Mouse (Mus musculus) spleen, postnatal 36 days (tissue): ENCODE results near the gene Dynlt1a.
A peak's percentile ranks its signal among the peaks of the same experiment; 100 is the strongest.
"Not testable (repeated sequence)": the region's sequence is repeated elsewhere in the genome, so short reads cannot be mapped to it uniquely, and the experiment has no call there.

ENCODE experiments used
- DNase-seq, 2 experiments: peaks; one replicate each; pipeline ENCODE4 v3.0.0; 2022; ENCODE audit warnings: low spot score in 2 of 2, mixed read lengths in 1 of 2

Gene Dynlt1a

DNA sequence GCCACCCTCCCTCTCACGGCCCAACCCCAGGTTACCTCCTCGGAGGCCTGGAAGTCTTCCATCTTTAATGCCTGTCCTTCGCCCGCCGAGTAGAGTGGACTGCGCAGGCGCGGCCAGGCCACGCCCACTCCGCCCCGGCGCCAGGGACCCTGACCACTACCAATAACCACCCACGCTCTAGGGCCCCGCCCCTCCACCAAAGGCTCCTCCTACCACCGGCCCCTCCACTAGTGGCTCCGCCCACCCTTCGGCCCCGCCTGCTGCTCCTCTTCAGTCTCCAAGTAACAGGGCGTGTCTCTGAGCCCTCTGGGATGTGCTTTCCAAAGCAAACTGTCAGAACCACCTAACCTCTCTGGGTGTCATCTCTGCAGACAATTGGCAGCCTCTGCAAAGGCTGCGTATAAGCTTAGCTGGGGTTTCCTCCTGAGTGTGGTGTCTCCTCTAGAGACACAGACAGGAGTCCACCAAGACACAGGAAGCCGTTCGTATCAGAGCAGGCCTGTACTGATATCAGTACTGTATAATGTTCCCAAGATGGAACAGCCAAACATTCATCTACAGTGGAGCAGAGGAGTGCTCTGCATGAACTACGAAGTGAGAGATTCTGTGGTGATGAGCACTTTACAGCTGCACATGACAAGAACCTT lies at the start of gene Dynlt1a:
Dynlt1a (minus strand) TSS at position 162 of the 647 bp plus-strand sequence.
- peak; percentile 98 to 99 for DNase-seq

DNA sequence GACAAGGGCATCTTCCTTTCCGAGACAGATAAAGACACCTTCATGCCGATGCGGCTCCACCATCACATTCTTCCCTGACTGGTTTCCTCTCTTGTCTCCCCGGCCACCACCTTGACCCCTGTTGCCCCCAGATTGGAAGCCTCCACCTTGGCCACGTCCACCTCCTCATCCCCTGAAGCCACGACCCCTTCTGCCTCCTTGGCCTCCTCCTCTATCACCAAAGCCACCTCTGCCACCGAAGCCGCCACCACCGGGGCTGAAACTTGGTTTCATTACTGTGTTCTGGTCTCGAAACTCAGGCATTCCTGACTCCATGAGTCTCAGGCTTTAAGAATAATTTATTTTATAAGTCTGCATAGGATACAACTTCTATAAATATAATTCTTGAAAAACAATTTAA lies 38.0 kb upstream of the Dynlt1a start:
- peak in 1 of 2 experiments; percentile 1 for DNase-seq

DNA sequence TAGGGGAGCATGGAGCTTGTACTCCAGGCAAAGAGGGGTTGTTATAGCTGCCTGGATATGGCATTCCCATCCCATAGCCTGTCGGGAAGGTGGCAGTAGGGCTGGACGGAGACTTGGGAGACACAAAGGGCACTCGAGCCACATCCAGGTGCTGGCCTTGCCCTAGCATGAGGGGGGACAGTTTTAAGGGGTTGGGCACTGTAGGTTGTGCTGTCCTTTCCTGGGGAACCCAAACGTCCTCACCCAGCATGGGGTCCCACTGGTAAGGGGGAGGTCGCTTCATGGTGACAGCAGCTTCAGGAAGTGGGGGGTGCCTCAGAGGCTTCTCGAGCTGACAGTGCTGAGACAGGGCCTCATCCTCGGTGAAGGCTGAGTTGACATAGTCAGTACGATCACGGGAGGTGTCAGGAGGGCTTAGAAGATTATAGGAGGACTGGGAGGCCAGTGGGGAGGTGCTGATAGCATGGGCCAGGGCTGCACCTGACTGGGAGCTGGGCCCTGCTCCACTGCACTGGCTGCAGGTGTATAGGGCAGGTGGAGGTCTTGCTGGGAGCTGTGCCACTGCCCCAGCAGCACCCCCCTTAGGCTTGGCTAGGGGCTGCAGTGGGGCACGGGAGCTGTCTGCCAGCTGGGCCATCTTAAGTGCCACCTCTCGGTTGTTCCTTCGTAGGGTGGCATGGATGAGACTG lies 25.4 kb upstream of the Dynlt1a start:
- not testable (repeated sequence) for DNase-seq

DNA sequence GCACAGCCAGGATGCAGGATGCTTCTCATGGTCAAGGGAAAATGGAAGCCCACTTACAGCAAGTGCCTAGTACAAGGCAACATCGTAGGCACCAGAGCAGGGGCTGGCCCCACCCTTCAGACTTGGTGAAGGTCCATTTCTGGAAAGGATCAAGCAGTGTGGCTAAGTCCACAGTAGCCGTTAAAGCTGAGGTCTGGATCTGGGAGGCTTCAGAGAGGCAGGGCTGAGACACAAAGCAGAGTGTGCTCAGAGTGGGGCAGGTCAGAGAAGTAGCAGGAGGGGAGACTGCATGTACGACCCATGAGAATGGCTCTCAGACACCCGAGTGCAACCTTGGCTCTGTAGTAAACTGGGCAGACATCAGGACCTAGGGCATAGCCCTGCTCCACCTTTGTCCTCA lies 11.7 kb upstream of the Dynlt1a start:
- not testable (repeated sequence) for DNase-seq

DNA sequence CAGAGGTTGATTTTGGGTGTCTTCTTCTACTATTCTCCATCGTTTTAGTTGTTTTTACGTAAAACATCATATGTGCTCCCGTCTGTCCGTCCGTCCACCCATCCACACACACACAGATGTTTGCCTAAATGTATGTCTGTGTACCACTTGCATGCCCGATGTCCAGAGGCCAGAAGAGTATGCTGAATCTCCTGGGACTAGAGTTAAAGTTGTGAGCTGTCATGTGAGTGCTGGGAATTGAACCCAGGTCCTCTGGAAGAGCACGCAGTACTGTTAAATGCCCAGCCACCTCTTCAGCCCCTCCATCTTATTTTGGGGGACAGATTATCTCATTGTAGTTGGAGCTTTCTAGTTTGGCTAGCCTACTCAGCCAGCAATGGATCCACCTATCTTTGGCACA lies 10.3 kb upstream of the Dynlt1a start:
- DNase-seq: not testable (repeated sequence)

DNA sequence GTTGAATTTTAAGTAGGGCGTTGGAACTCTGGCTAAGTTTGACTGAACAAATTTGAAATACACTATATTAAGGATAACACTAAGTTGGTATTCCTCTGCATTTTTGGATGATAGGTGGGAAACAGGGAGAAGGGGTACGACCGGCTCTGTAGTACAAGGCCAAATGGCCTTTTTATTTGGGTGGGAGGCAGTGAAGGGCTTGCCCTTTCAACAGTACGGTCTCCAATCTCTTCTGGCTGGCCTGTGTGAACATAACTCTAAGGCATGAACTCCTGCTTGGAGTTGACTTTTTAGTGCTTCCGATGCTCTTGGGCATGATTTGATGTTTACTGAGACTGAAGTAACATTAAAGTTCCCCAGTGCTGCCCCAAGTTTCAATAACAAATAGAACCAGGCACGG lies 8.2 kb upstream of the Dynlt1a start:
- DNase-seq: not testable (repeated sequence)

DNA sequence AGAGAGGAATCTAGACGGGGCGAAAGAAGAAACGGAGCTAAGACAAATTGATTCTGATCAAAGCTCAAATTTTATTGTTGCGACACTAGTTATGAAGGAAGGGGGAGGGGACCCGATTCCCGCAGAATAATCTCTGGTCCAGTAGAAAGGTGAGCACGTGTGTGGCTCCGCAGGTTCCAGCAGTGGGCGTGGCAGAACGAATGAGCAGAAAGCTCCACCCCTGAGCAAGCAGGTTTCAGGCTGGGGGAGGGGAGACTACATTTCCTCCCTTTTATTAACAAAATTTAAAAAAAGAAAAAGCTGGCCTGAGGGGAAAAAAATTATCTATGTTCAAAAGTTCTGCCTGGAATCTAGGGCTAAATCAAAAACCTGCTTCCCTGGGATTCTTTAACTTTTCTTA lies 7.7 kb upstream of the Dynlt1a start:
- not testable (repeated sequence) for DNase-seq

DNA sequence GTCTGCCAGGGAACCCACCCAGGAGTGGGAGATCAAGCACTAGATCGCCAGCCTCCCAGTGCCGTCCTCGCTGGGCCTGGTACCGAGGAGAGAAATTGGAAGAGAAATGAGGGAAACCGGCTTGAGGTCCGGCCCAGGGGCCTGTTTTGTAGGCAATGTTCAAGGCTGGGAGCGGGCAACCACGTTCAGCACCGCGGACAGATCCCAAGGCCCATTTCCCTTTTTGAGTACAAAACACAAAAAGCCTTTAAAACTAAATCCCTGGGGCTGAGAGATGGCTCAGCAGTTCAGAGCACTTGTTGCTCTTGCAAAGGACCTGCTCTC lies 4.4 kb upstream of the Dynlt1a start:
- DNase-seq: not testable (repeated sequence)

DNA sequence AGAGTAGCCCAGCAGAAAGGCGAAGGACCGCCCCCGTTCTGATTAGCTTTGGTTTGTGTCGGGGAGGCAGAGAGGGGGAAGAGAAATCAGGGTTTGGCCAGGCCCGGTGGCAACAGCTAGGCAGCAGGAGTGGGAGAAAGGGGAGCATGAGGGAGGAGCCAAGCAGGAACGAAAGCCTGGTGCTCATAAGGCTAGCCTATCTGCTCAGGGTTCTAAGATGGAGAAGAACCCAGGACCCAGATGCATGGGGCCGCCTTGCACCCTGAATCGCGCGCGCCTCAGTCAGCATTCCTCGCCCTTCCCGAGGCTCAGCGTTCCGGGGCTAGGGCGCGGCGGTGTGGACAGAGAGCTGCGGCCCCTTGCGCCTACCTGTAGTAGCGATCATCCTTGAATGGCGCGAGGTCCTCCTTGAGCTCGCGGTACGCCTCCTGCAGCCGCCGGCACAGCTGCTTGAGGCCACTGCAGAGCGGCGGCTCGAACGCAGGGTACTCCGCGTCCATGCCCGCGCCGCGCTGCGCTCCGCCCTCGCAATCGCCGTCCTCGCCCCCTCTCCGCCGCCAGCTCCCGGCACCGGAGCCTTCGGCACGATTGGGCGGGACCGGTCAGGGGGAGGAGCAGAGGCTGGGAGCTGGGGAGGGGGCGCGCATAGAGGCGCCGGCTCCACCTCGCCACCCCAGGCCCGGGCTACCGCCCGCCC lies 3.9 kb upstream of the Dynlt1a start:
- not testable (repeated sequence) for DNase-seq

DNA sequence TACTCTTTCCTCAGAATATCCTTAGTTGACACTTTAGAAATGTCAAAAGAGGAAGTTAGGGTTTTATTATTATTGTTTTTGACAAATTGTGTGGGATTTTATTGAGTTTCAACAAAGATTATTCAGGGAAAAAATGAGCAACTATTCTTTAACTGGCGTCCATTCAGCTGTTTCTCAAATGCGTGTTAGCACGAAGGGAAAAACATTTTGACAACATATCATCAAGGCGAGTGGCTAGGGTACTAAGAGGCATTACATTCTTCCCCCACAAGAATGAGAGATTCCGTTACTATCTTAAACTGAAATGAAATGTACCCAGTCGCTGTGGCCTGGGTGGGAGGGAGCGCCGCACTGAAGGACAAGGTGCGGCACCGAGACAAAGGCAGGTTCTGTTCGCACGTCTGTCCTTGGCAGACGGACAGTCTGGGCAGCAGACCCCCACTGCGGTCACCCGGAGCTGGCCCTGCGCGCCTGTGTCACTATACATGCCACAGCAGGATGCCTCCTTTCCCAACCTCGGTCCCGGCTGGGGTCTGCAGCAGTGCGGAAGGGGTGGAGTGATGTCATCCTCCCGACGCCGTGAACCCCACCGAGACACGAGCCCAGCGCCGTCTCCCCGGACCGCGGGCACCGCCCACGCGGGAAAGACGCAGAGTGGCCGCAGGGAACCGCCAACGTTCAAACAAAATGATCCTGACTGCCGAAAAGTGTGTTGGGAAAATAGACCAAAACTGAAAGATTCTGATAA lies 747 bp downstream of the Dynlt1a start:
- DNase-seq: peak; percentile 43 to 60

DNA sequence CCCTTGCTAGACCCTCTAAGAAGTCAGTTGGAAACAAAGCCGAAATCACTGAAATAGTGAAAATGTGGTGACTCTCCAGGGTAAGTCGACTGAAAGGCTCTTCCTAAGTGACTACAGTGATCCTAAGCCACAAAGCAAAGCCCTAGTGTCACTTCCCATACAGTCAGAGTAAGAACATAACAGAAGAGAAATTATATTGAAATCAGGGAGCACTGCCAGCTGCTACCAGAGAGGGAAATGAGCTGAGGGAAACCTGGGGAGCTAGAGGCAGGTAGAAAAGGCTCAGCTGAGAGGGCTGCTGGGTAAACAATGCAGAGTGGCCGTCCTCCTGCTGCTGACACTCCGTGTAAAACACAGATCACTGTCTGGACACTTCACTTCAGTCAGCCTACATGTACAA lies 1.6 kb downstream of the Dynlt1a start:
- not testable (repeated sequence) for DNase-seq

DNA sequence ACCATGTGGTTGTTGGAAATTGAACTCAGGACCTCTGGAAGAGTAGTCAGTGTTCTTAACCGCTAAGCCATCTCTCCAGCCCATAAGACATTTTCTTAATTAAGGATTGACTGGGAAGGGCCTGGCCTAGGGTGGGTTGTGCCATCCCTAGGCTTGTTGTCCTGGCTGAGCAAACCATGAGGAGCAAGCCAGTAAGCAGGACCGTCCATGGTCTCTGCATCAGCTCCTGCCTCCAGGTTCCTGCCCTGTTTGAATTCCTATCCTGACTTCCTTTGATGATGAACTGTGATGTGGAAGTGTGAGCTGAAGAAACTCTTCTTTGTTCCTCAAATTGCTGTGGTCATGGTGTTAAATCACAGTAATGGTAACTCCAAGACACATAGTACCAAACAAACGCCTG lies 2.8 kb downstream of the Dynlt1a start:
- not testable (repeated sequence) for DNase-seq

DNA sequence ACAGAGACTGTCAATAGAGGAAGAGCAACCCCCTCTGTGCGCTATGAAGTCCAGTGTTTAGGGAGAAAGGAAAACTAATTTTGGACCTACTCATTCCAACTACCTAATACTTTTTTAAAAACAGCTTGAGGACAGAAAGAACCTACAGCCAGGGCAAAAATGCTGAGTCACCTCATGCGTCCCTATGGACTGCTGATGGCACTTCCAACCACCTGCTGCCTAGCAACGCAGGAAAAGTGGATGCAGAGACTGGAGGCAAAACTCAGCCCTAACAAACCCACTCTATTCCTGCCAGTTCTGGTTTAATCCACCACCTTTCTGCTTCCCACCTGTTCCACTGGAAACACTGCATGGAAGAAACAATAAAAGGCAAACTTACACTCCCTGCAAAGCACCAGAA lies 4.5 kb downstream of the Dynlt1a start:
- DNase-seq: not testable (repeated sequence)

DNA sequence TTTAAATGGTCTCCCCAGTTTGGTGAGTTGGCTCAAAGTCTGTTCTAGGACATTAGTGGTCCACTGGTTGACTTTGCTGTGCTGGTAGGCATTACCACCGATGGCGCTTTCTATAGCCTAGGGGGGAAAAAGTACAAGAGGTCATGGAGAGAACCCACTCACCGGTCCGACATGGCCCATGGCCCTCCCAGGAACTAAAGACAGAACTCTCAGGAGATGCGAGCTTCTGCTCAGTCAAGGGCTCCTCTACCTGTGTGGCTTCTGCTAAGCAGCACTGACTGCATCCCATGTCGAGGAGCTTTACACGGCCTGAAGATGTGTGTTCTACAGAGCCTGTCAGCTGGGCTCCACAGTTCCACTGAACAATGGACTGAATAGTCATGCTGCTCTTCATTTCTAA lies 5.6 kb downstream of the Dynlt1a start:
- not testable (repeated sequence) for DNase-seq

DNA sequence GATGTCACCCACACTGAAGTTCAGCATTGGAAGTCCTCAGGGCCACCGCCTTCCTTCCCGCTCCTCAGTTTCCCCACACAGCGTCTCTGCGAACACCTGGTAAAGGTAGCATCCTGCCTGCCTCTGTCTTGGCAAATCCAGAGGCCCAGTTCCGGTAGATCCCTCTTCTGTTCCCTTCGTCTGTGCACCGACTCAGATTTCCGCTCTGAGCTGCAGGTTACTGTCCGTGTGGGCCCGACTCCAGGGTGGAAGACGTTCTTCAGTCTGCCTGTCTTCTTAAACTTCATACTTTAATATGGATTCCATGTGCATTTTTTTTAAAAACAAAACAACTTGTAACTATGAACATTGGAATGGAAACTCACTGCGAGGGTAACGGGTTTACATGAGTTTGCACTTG lies 10.8 kb downstream of the Dynlt1a start:
- DNase-seq: not testable (repeated sequence)

DNA sequence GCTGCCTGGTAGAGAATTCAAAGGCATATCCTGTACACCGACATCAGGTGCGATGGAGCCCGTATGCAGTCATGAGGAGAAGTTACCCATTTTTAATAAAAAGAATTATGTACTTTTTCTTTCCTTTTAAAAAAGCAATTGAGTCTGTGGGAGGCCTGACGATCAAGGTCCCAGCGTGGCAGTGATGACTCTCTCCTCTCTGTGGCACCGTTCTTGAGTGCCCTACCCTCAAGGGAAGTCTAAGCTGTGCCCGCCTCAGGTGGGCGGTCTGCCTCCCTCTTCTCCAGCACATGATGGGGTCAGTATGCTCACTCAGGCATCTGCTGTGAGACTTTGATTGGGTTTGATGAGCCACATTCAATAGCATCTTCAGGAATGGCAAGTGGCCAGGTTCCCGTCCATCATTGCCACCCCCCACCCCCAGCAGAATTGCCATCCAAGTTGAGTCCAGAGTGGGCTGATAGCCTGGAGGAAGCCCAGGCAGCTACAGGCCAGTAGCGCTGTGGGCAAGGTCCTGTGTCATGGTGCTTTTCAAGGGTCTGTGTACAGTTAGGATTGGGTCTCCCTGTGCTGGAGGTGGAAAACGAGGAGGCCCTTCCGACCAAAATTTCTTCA lies 11.5 kb downstream of the Dynlt1a start:
- not testable (repeated sequence) for DNase-seq

DNA sequence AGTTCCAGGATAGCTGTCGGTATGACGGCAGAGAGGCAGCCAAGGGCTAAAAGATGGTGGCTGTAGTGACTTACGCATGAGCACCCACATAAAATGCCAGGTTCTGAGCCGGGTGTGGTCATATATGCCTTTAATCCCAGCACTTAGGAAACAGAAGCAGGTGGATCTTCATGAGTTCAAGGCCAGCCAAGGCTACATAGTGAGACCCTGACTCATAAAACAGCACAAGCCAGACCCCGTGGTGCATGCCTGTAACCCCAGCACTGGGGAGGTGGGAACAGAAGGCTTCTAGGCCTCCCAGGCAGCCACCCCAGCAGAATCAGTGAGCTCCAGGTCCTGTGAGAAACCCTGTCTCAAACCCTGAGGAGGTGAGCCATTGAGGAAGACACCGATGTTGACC lies 12.4 kb downstream of the Dynlt1a start:
- not testable (repeated sequence) for DNase-seq

DNA sequence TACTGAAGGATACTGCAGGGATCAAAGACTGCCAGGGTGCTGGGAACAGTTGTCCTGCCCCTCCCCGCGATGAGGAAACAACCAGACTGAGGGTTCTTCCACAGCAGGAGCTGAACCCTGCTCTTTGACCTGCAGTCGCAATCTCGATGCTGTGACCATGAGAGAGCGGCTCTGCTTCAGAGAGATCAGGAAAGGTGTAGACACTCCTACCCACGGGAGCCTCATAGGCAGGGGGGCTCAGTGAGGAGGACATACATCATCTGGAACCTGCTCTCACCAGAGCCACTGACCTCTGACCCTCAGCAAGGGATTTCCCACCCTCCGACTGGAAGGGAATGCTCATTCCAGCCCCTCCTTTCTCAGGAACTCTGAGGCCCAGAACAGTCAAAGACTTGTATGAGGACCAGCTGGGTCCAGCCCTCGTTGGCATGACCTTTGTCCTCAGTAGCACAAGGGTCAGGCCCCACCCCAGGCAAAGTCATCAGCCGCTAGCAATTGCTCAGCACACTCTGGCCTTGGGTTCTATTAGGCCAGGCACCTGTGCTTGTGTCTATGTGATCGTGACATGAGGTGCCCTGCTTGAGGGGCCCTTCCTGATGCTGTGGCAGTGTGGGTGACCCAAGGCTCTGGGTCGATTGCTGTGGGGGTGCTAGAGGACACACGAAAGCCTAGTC lies 17.0 kb downstream of the Dynlt1a start:
- DNase-seq: not testable (repeated sequence)

DNA sequence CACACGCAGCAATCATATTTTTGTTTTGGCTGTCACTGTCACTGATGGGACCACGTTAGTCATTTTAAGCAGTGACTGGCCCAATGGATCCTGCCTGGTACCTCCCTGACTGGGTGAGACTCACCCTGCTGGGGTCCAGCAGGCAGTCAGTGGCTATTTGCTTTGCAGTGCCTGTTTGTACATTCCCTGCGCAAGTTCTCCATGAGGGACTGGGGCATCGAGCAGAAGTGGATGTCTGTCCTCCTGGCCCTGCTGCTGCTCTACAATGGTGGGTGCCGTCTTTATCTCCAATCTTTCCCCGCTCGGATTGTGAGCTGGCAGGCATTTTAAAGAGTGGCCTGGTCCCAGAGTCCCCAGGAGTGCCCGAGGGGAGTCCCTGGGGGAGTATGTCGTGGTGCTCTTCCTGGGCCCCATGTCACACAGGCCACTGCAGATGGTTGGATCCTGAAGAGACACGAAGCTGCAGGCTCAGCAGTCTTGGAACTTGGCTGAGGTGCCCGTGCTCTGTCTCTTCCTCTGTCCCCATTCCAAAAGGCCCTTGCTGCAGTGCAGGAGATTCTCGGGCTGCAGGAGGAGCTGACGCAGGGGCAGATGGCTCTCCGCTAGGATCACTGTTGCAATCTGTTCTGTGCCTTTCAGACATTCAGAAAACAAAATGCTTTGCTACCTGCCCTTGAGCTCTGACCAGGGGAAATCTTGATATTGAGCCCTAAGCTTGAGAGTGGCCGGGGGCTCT lies 20.1 kb downstream of the Dynlt1a start:
- DNase-seq: not testable (repeated sequence)

DNA sequence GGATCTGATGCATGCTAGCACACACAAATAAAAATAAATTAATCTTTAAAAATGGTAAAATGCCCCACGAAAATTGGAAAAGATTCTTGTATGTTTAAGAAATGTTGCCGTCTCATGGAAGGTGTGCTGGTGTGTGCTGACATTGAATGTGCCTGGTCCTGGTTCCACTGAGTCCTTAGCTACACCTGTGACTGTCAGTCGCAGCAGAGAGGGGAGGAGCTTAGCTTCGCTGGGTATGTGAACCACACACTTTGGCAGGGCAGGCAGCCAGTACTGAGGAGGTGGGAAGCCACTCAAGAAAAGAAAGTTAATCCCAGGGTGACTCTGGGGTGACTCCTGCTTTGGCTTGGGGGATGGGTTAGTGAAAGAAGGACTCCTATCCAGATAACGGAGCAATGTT lies 23.4 kb downstream of the Dynlt1a start:
- not testable (repeated sequence) for DNase-seq
